Mouse (Mus musculus) C2C12 (cell line): ENCODE measurements around the gene Gm20458. TPM values are rescaled to one million over a fixed set of nuclear protein-coding genes. Genes with fewer than 3 reads are reported as not detected.

Experiments used
- H3K27me3 ChIP-seq: one replicate; pipeline ENCODE4 v1.6.1; 2011; ENCODE audit not compliant: control insufficient read depth, insufficient read depth, insufficient read length
- H3K36me3 ChIP-seq: one replicate; pipeline ENCODE4 v1.6.1; 2011; ENCODE audit not compliant: control insufficient read depth, insufficient read depth
- H3K4me3 ChIP-seq: one replicate; pipeline ENCODE4 v1.5.1; 2011; ENCODE audit warnings: mild to moderate bottlenecking, control low read depth; ENCODE audit not compliant: poor library complexity, insufficient read depth, severe bottlenecking
- H3K79me2 ChIP-seq: one replicate; pipeline ENCODE4 v1.6.1; 2011; ENCODE audit not compliant: control insufficient read depth, insufficient read depth
- H3K79me3 ChIP-seq: one replicate; pipeline ENCODE4 v1.6.1; 2011; ENCODE audit warnings: low read depth, control low read depth
- H3ac ChIP-seq: one replicate; pipeline ENCODE3; 2011; ENCODE audit warnings: low read depth; ENCODE audit not compliant: control insufficient read depth, insufficient read length
- CEBPB ChIP-seq: IDR thresholded peaks from one replicate; pipeline ENCODE4 v1.6.1; 2011; ENCODE audit warnings: low read depth, mild to moderate bottlenecking, control low read depth, moderate library complexity
- CTCF ChIP-seq: IDR thresholded peaks from one replicate; pipeline ENCODE4 v1.5.1; 2011; ENCODE audit not compliant: control insufficient read depth, insufficient read depth, insufficient read length
- FOSL1 ChIP-seq: IDR thresholded peaks from one replicate; pipeline ENCODE4 v1.8.0; 2011; ENCODE audit warnings: mild to moderate bottlenecking, low read length; ENCODE audit not compliant: poor library complexity, insufficient read depth, severe bottlenecking
- MAX ChIP-seq: IDR thresholded peaks from one replicate; pipeline ENCODE4 v1.6.1; 2011; ENCODE audit warnings: mild to moderate bottlenecking, control low read depth
- MYOD1 ChIP-seq: IDR thresholded peaks from one replicate; pipeline ENCODE4 v1.6.1; 2011; ENCODE audit warnings: low read depth; ENCODE audit not compliant: control insufficient read depth, insufficient read length
- MYOG ChIP-seq: IDR thresholded peaks from one replicate; pipeline ENCODE4 v1.6.1; 2011; ENCODE audit not compliant: control insufficient read depth, insufficient read length; ENCODE audit errors: extremely low read depth
- USF1 ChIP-seq: IDR thresholded peaks from one replicate; pipeline ENCODE4 v1.6.1; 2011; ENCODE audit warnings: low read depth, mild to moderate bottlenecking, control low read depth, moderate library complexity
- polyA plus RNA-seq: library from polyadenylated mRNA; unstranded; fragments of >200 nt; fragmentation: generic; extraction: Trizol; gene quantifications from one replicate; pipeline ENCODE4 v1.2.1, GENCODE M21; 2012; ENCODE audit warnings: missing spikeins

Gene Gm20458
- polyA plus RNA-seq, 1 experiment, result 29.7 TPM

DNA sequence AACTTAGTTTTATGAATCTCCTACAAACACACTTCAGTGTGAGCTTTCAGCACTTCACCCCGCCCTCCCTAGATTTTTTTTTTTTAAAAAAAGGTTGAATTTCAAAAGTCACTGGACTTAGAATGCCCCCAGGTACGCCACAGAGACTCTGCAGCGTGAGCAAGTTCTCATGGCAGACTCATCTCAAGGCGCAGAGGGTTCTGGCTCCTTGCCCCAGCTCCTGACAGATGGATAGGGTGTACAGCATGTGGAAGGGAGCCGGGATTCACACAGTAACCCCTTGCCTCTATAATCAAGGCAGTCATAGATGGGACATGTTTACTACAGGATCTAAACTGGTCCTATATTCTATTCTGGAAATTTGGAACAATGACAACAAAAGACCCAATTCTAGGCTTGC lies 35.4 kb upstream of the Gm20458 start:
- H3K4me3 ChIP-seq, result no peak overlapping the region
- peaks cover 79% of the 10 kb centered on the region for H3K36me3 ChIP-seq

DNA sequence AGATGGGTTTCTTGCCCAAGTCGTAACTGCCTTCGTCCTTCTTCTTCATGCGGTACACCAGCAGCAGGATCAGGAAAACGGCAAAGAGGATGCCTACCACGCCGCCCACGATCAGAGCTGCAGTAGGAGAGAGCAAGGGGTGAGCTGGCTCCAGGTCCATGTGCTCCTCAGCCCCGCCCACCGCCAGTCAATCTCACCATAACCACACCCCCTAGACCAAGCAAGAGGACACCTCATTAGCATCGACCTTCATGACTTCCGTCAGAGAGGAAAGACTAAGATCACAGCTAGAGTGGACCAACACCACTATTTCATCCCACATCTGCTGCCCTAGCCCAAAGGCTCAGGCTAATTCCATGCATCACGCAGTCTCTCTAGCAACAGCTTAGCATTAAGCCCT lies 34.6 kb upstream of the Gm20458 start:
- H3K79me3 ChIP-seq, result peaks cover 17% of the 10 kb centered on the region
- H3K27me3 ChIP-seq, result no peaks in the 10 kb centered on the region
- peaks cover 85% of the 10 kb centered on the region for H3K36me3 ChIP-seq
- H3K4me3 ChIP-seq, result no peak overlapping the region
- H3K79me2 ChIP-seq, result peaks cover 41% of the 10 kb centered on the region
- TF ChIP-seq MYOD1 (no peak), MAX (no peak), CEBPB (no peak), USF1 (no peak), MYOG (no peak), FOSL1 (no peak), CTCF (no peak)
- H3ac ChIP-seq, result no peak overlapping the region

More for the DNA sequence above, 35.4 kb upstream of the Gm20458 start:
- TF ChIP-seq USF1 (no peak), FOSL1 (no peak), MAX (no peak), CEBPB (no peak), MYOD1 (no peak), CTCF (no peak), MYOG (no peak)
- Histone ChIP-seq H3K79me3 (peaks cover 11% of the 10 kb centered on the region), H3ac (no peak overlapping the region), H3K27me3 (no peaks in the 10 kb centered on the region), H3K79me2 (peaks cover 33% of the 10 kb centered on the region)

DNA sequence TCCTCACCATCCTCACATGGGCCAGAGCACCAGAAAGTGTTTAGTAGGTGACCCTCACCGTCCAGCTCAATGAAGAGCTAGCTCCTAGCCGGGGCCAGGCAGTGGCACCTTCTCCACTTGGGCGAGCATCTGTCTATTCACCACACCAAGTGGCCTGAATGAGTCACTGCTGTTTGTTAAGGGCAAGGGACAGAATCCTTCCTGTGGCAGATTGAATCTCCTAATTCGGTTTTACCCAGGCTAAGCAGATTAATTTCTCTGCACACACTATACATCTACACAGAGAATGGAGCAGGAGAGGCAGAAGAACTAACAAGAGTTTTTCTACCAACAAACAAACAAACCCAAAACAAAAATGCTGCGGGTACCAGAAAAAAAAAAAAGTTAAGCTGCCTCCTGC lies 33.8 kb upstream of the Gm20458 start:
- TF ChIP-seq USF1 (no peak), MAX (no peak)
- H3K79me2 ChIP-seq, result peaks cover 49% of the 10 kb centered on the region
- H3K36me3 ChIP-seq, result peaks cover 88% of the 10 kb centered on the region
- peaks cover 20% of the 10 kb centered on the region for H3K79me3 ChIP-seq
- H3K27me3 ChIP-seq, result no peaks in the 10 kb centered on the region
- H3K4me3 ChIP-seq, result no peak overlapping the region
- no peak overlapping the region for H3ac ChIP-seq

GRCm38 (mm10) chr2:164428451-164428850 lies 32.3 kb upstream of the Gm20458 start:
- Histone ChIP-seq H3K36me3 (peaks cover 77% of the 10 kb centered on the region), H3ac (no peak overlapping the region), H3K79me2 (peaks cover 58% of the 10 kb centered on the region), H3K79me3 (peaks cover 21% of the 10 kb centered on the region), H3K27me3 (no peaks in the 10 kb centered on the region), H3K4me3 (no peak overlapping the region)
- no peak for TF ChIP-seq MYOG
- no peak for TF ChIP-seq USF1
- no peak for TF ChIP-seq CTCF
- TF ChIP-seq FOSL1, result no peak
- no peak for TF ChIP-seq CEBPB
- TF ChIP-seq MYOD1, result no peak
- TF ChIP-seq MAX, result no peak

DNA sequence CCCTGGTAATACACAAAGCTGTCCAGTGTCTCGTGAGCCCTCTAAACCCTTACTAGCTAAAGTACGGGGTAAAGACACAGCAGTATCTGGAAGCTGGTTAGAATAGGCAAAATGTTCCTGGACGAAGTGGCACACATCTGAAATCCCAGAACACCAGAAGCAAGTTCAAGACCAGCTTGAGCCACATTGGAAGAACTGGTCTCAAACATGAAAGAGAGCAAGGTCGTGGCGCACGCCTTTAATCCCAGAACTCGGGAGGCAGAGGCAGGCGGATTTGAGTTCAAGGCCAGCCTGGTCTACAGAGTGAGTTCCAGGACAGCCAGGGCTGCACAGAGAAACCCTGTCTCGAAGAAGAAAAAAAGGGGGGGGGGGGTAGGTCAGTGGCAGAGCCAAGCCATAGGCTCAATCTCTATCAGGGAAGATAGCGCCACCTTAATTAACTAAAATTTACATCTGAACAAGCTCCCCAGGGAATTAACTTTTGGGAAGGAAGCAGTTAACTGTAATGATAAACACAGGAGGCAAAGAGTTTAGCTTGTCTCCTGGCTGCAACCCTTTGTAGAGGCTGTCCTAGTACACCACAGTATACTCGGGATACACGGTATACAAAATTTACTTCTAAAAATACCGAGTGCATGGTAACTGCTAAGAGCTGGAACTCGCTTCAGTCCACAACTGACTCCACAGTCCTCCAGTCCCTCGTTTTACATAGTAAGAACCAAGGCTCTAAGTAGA lies 30.7 kb upstream of the Gm20458 start:
- no peaks in the 10 kb centered on the region for H3K27me3 ChIP-seq
- no peak for TF ChIP-seq USF1
- no peak for TF ChIP-seq CTCF
- TF ChIP-seq MAX, result no peak
- no peak for TF ChIP-seq MYOG
- TF ChIP-seq MYOD1, result no peak
- TF ChIP-seq CEBPB, result no peak
- TF ChIP-seq FOSL1, result no peak
- no peak overlapping the region for H3ac ChIP-seq
- H3K79me2 ChIP-seq, result peaks cover 74% of the 10 kb centered on the region
- no peak overlapping the region for H3K4me3 ChIP-seq
- H3K36me3 ChIP-seq, result peaks cover 67% of the 10 kb centered on the region
- H3K79me3 ChIP-seq, result peaks cover 37% of the 10 kb centered on the region

DNA sequence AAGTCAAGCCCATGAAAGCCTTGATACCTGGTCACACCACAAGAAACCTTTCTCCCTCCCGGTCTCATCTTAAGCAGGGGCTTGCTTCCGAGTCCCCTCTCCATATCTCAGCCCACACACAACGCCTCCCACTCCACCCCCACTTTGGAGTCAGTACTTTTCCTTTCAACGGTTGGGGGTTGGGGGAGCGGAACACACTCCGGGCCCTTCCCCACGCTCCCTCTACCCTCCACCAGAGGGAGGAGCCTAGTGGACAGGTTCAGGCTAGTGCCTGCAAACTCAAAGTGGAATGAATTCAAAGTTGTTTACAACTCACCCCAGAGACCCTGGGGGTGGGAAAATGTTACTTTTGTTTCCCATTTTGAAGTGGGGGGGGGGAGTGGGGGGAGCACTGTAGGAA lies 30.1 kb upstream of the Gm20458 start:
- TF ChIP-seq FOSL1 (no peak), CEBPB (no peak), CTCF (no peak), MYOD1 (no peak), MYOG (no peak), MAX (no peak), USF1 (no peak)
- no peak overlapping the region for H3K4me3 ChIP-seq
- H3K27me3 ChIP-seq, result no peaks in the 10 kb centered on the region

More for the DNA sequence above, 30.1 kb upstream of the Gm20458 start:
- Histone ChIP-seq H3ac (no peak overlapping the region), H3K79me2 (peaks cover 80% of the 10 kb centered on the region), H3K36me3 (peaks cover 65% of the 10 kb centered on the region), H3K79me3 (peaks cover 43% of the 10 kb centered on the region)
